Mouse (Mus musculus) testis, adult 10 weeks (tissue): ENCODE results near the gene Zfp442. TPM values are rescaled to one million over a fixed set of nuclear protein-coding genes. Genes with fewer than 3 reads are reported as not detected.

Source experiments
- polyA plus RNA-seq: library from polyadenylated mRNA; stranded (reverse); fragments of 350-450 nt; fragmentation: Illumina TruSeq; extraction: RNeasy Lipid Tissue Mini Kit (QIAGEN cat#74804); gene quantifications from one replicate; pipeline ENCODE4 v1.2.3, GENCODE M21; 2014; ENCODE audit warnings: low read depth, low replicate concordance

Zfp442 gene
- polyA plus RNA-seq, result 13.3 TPM

DNA sequence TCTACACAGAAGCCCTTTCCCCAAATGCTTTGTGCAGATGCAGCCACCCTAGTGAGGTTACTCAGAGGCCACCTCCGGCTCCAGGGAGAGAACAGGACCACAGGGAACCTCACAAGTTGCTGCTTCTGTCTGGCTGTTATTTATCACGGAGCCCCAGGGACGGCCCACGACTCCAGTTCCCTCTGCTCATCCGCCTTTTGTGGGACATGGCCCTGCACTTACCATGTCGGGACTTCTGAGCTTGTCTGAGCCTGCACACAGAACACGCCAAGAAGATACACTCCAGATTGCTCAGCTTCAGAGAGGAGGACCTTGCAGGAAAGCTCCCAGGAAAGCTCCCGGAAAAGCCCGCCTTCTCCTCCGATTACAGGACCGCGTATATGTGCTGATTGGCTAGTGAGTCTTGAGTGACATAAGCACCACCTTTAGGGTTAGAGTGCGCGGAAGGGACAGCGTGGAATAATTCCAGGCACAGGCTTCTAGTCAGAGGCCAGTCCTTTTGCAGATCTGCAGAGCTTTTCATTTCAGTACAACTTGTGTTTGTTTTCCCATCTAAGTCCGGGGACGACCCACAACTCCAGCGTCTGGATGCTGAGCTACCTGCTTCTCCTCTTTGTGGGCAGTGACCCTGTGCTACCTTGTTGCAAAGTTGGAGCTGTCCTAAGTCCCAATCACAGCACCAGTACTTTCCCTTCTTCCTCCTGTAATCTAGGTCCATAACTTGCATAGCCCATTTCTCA, at the start of gene Zfp442:
TSS of gene Zfp442 (minus strand) at position 307 of the 740 bp plus-strand sequence.

DNA sequence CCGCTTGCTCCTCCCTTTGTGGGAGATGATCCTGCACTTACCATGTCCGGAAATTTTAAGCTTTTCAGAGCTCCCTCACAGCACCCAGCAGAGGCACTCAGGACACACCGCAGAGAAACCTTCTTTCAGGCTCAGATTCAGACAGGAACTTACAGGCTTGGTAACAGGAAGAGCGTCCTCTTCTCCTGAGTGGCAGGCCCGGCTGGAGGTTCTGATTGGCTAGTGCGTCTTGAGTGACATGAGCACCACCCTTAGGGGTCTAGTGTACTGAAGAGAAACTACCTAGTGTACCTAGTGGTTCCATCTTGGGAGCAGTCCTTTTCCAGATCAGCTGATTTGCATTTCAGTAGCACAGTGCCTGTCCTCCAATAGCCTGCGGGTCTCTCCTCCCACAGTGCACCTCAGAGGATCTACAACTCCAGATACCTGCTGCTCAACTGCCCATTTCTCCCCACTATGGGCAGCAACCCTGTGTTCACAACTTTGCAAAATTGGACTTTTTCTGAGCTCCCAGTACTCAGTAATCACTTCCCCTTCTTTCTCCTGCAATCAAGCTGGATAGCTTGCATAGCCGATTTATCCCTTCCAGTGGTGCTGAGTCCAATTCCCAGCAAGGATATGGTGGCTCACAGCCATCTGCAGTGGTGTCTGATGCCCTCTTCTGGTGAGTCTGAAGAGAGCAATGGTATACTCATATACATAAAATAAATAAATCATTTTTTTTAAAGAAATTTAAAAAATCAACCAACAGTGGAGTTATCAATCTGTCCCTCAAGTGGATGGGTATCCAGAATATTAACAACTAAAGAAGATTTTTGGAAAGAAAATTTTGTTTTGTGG, 33.9 kb upstream of the Zfp442 start, which contains the start of gene Zfp345:
TSS of gene Zfp345 (minus strand) at position 153 of the 840 bp plus-strand sequence.

DNA sequence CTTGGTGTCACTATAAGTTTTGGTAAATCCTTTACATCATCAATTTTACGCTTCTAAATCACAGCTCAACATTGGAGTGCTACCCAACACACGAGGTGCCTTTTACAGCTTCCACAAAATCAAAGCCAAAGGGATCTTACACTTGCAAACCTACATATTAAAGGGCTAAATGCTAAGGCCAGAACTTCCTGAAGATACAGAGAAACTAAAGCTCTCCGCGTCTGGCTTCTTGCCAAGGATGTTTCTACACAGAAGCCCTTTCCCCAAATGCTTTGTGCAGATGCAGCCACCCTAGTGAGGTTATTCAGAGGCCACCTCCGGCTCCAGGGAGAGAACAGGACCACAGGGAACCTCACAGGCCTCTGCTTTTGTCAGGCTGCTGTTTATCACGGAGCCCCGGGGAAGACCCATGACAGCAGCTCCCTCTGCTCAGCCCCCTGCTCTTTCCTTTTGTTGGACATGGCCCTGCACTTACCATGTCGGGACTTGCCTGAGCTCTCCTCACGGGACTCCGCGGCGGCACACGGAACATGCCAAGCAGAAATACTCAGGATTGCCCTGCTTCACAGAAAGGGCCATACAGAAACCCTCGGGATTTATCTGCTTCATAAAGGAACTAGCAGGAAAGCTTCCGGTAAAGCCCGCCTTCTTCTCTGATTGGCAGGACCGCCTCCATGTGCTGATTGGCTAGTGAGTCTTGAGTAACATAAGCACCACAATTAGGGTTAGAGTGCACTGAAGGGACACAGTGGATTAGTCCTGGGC, 89.0 kb downstream of the Zfp442 start, which contains the start of gene 3300002I08Rik:
TSS of gene 3300002I08Rik (minus strand) at position 653 of the 765 bp plus-strand sequence.

Other genes starting within 250 kb of the Zfp442 start
- gene Zfp937, start 233.4 kb downstream of the Zfp442 start, polyA plus RNA-seq, result 4.5 TPM
- 9.4 TPM for gene Gm21994, start 195.9 kb downstream of the Zfp442 start, polyA plus RNA-seq
- 1.0 TPM for gene Gm14124, start 194.0 kb downstream of the Zfp442 start, polyA plus RNA-seq
- 3.5 TPM for gene Gm10130, start 127.8 kb downstream of the Zfp442 start, polyA plus RNA-seq
- gene 3300002I08Rik, start 88.7 kb downstream of the Zfp442 start, polyA plus RNA-seq, result 6.5 TPM
- gene Zfp345, start 33.6 kb upstream of the Zfp442 start, polyA plus RNA-seq, result 1.1 TPM
- gene Cst7, start 118.9 kb upstream of the Zfp442 start, polyA plus RNA-seq, result 0.52 TPM
- 14.6 TPM for gene Apmap, start 157.1 kb upstream of the Zfp442 start, polyA plus RNA-seq
- 5.9 TPM for gene Acss1, start 217.0 kb upstream of the Zfp442 start, polyA plus RNA-seq
- not detected for gene Vsx1, start 237.9 kb upstream of the Zfp442 start, polyA plus RNA-seq